Mouse (Mus musculus): ENCODE measurements around the gene Fes.

Fes gene

GRCm38 (mm10) chr7:80387633-80388543, at the start of gene Fes:
Gene Fes, minus strand, starts transcription at chr7:80387946.
- no peak for DNase-seq

- DNase-seq, result no peak
Observed at GRCm38 (mm10) chr7:80436571-80436970, 48.8 kb upstream of the Fes start.

- DNase-seq, result no peak
Observed at GRCm38 (mm10) chr7:80435594-80435993, 47.8 kb upstream of the Fes start.

- no peak for DNase-seq
Observed at GRCm38 (mm10) chr7:80429661-80430060, 41.9 kb upstream of the Fes start.

- no peak for DNase-seq
Observed at GRCm38 (mm10) chr7:80427730-80428129, 40.0 kb upstream of the Fes start.

GRCm38 (mm10) chr7:80426363-80426762, 38.6 kb upstream of the Fes start:
- DNase-seq, result no peak

- DNase-seq, result peak; percentile 38
Observed at GRCm38 (mm10) chr7:80424722-80425121, 37.0 kb upstream of the Fes start.

GRCm38 (mm10) chr7:80422759-80423480, 35.2 kb upstream of the Fes start:
- DNase-seq, result peak; percentile 61

GRCm38 (mm10) chr7:80421576-80421975, 33.8 kb upstream of the Fes start:
- DNase-seq, result no peak

- DNase-seq, result no peak
Observed at GRCm38 (mm10) chr7:80420586-80420985, 32.8 kb upstream of the Fes start.

GRCm38 (mm10) chr7:80419278-80419677, 31.5 kb upstream of the Fes start:
- DNase-seq, result no peak

GRCm38 (mm10) chr7:80418036-80418435, 30.3 kb upstream of the Fes start:
- DNase-seq, result no peak

GRCm38 (mm10) chr7:80417601-80418000, 29.9 kb upstream of the Fes start:
- DNase-seq, result no peak

- peak; percentile 47 for DNase-seq
Observed at GRCm38 (mm10) chr7:80416969-80417368, 29.2 kb upstream of the Fes start.

- peak; percentile 52 for DNase-seq
Observed at GRCm38 (mm10) chr7:80414303-80414855, 26.6 kb upstream of the Fes start.

GRCm38 (mm10) chr7:80413512-80414302, 26.0 kb upstream of the Fes start:
- peak; percentile 56 for DNase-seq

GRCm38 (mm10) chr7:80412781-80413180, 25.0 kb upstream of the Fes start:
- no peak for DNase-seq

- DNase-seq, result no peak
Observed at GRCm38 (mm10) chr7:80412279-80412678, 24.5 kb upstream of the Fes start.

- no peak for DNase-seq
Observed at GRCm38 (mm10) chr7:80410380-80410779, 22.6 kb upstream of the Fes start.

GRCm38 (mm10) chr7:80407712-80408111, 20.0 kb upstream of the Fes start:
- no peak for DNase-seq

- DNase-seq, result no peak
Observed at GRCm38 (mm10) chr7:80406186-80406585, 18.4 kb upstream of the Fes start.

- no peak for DNase-seq
Observed at GRCm38 (mm10) chr7:80405188-80405695, 17.5 kb upstream of the Fes start, which contains the start of gene Furin. Gene Furin, minus strand, starts transcription at chr7:80405436.

All from thymus, postnatal 14 days (tissue).